Mouse (Mus musculus) MEL (cell line): ENCODE results near the gene Herc2.

Experiments
- CHD2 ChIP-seq: IDR thresholded peaks from 2 replicates; pipeline ENCODE4 v1.6.1; 2011; ENCODE audit warnings: low read length, improper control_type of control experiment
- CTCF ChIP-seq, 3 experiments: IDR thresholded peaks in 2 of 3; conservative IDR thresholded peaks in 1 of 3; 2 replicates each; pipeline ENCODE4 v1.5.1; 2011 to 2012; ENCODE audit warnings: low read length in 3 of 3, low read depth in 2 of 3, mild to moderate bottlenecking in 2 of 3, improper control_type of control experiment in 1 of 3, inconsistent platforms in 1 of 3, mixed read lengths in 1 of 3, moderate library complexity in 1 of 3; ENCODE audit not compliant: control insufficient read depth in 1 of 3, insufficient read depth in 1 of 3, poor library complexity in 1 of 3, severe bottlenecking in 1 of 3
- ELF1 ChIP-seq: IDR thresholded peaks from 2 replicates; pipeline ENCODE4 v1.6.1; 2014; ENCODE audit warnings: low read depth, mild to moderate bottlenecking, inconsistent platforms, low read length, improper control_type of control experiment, moderate library complexity
- GATA1 ChIP-seq: IDR thresholded peaks from 2 replicates; pipeline ENCODE4 v1.6.1; 2011; ENCODE audit warnings: low read depth, low read length, improper control_type of control experiment
- JUND ChIP-seq: IDR thresholded peaks from 2 replicates; pipeline ENCODE4 v1.6.1; 2011; ENCODE audit warnings: low read depth, mild to moderate bottlenecking, improper control_type of control experiment, low read length
- MAX ChIP-seq: IDR thresholded peaks from 2 replicates; pipeline ENCODE4 v1.6.1; 2011; ENCODE audit warnings: low read length, improper control_type of control experiment
- MEF2A ChIP-seq: IDR thresholded peaks from 2 replicates; pipeline ENCODE4 v1.6.1; 2014; ENCODE audit warnings: low read depth, mild to moderate bottlenecking, inconsistent platforms, low read length, improper control_type of control experiment; ENCODE audit not compliant: poor library complexity, insufficient replicate concordance, severe bottlenecking; ENCODE audit errors: extremely low read depth
- POLR2A ChIP-seq, 2 experiments: IDR thresholded peaks; 2 replicates each; pipeline ENCODE4 v1.6.1; 2011 to 2012; ENCODE audit warnings: low read length in 2 of 2, mild to moderate bottlenecking in 2 of 2, control low read depth in 1 of 2, improper control_type of control experiment in 1 of 2, low read depth in 1 of 2, moderate library complexity in 1 of 2; ENCODE audit not compliant: control insufficient read depth in 1 of 2, insufficient read depth in 1 of 2, poor library complexity in 1 of 2
- POLR2AphosphoS2 ChIP-seq: IDR thresholded peaks from 2 replicates; pipeline ENCODE4 v1.6.1; 2011; ENCODE audit warnings: low read length, improper control_type of control experiment
- UBTF ChIP-seq: IDR thresholded peaks from 2 replicates; pipeline ENCODE4 v1.6.1; 2012; ENCODE audit warnings: low read depth, mild to moderate bottlenecking, inconsistent platforms, low read length, improper control_type of control experiment, moderate library complexity, borderline replicate concordance; ENCODE audit not compliant: insufficient read depth
- USF1 ChIP-seq: IDR thresholded peaks from 2 replicates; pipeline ENCODE4 v1.6.1; 2014; ENCODE audit warnings: low read depth, mild to moderate bottlenecking, inconsistent platforms, low read length, improper control_type of control experiment, moderate library complexity
- ZNF384 ChIP-seq: IDR thresholded peaks from 2 replicates; pipeline ENCODE4 v1.6.1; 2012; ENCODE audit warnings: low read depth, mild to moderate bottlenecking, inconsistent platforms, low read length, improper control_type of control experiment

- no peak for TF ChIP-seq POLR2AphosphoS2
- TF ChIP-seq MEF2A, result no peak
- TF ChIP-seq CTCF (IDR thresholded peaks at IDR 0.05 in 2 of 3, conservative IDR thresholded peaks at IDR 0.05 in 1 of 3; ENCODE audit: control insufficient read depth in 1 of 3, insufficient read depth in 1 of 3, low read depth in 2 of 3, low read length in 3 of 3, poor library complexity in 1 of 3, severe bottlenecking in 1 of 3), result no peak
- TF ChIP-seq CHD2, result no peak
- TF ChIP-seq JUND, result no peak
- TF ChIP-seq ELF1, result no peak
- TF ChIP-seq POLR2A (IDR thresholded peaks at IDR 0.05; ENCODE audit: control insufficient read depth in 1 of 2, insufficient read depth in 1 of 2, low read depth in 1 of 2, low read length in 2 of 2, poor library complexity in 1 of 2), result no peak
- no peak for TF ChIP-seq USF1
- TF ChIP-seq ZNF384, result no peak
- no peak for TF ChIP-seq MAX
- TF ChIP-seq UBTF, result no peak
- no peak for TF ChIP-seq GATA1
Measured at GRCm38 (mm10) chr7:56010318-56011017, 39.5 kb upstream of the Herc2 start.
